Mouse (Mus musculus) right cerebral cortex, postnatal 36 days (tissue): ENCODE measurements at regions not wholly inside any gene's neighbourhood (a gene's known extent, or its start where the extent isn't known, plus 50 kb on each side); places are given as distances from the start of the nearest gene placed in this dataset.

ENCODE experiments used
- DNase-seq, 2 experiments: peaks; one replicate each; pipeline ENCODE4 v3.0.0; 2022; ENCODE audit warnings: low spot score in 2 of 2, mixed read lengths in 1 of 2

- no peak for DNase-seq
These were observed 50.8 kb upstream of the Ptpn13 start for GRCm38 (mm10) chr5:103374162-103374561.

- no peak for DNase-seq
These were observed 51.9 kb upstream of the Ptpn13 start for GRCm38 (mm10) chr5:103373089-103373488.

- no peak for DNase-seq
These were observed 54.5 kb upstream of the Ptpn13 start for GRCm38 (mm10) chr5:103370456-103370855.

GRCm38 (mm10) chr5:103368993-103369392 lies 56.0 kb upstream of the Ptpn13 start:
- no peak for DNase-seq

- no peak for DNase-seq
These were observed 57.8 kb upstream of the Ptpn13 start for GRCm38 (mm10) chr5:103367201-103367671.

- DNase-seq, result no peak
These were observed 59.1 kb upstream of the Ptpn13 start for GRCm38 (mm10) chr5:103365700-103366448.

GRCm38 (mm10) chr5:103364791-103365699 lies 59.9 kb upstream of the Ptpn13 start:
- no peak for DNase-seq

- no peak for DNase-seq
These were observed 64.2 kb upstream of the Ptpn13 start for GRCm38 (mm10) chr5:103360775-103361247.

- no peak for DNase-seq
These were observed 64.6 kb upstream of the Ptpn13 start for GRCm38 (mm10) chr5:103360360-103360759.

- no peak for DNase-seq
These were observed 67.4 kb upstream of the Ptpn13 start for GRCm38 (mm10) chr5:103357558-103357957.

- no peak for DNase-seq
These were observed 68.5 kb upstream of the Ptpn13 start for GRCm38 (mm10) chr5:103356500-103356899.

- DNase-seq, result no peak
These were observed 69.4 kb upstream of the Ptpn13 start for GRCm38 (mm10) chr5:103355372-103356300.

GRCm38 (mm10) chr5:103343869-103344268 lies 81.1 kb upstream of the Ptpn13 start:
- DNase-seq, result no peak

- no peak for DNase-seq
These were observed 83.5 kb upstream of the Ptpn13 start for GRCm38 (mm10) chr5:103341456-103341855.

GRCm38 (mm10) chr5:103340626-103341025 lies 84.4 kb upstream of the Ptpn13 start:
- DNase-seq, result no peak

- DNase-seq, result no peak
These were observed 88.1 kb upstream of the Ptpn13 start for GRCm38 (mm10) chr5:103336689-103337490.

GRCm38 (mm10) chr5:103335916-103336688 lies 88.9 kb upstream of the Ptpn13 start:
- DNase-seq, result peak; percentile 20

GRCm38 (mm10) chr5:103326412-103326811 lies 98.6 kb upstream of the Ptpn13 start:
- DNase-seq, result no peak

- DNase-seq, result no peak
These were observed 104.7 kb upstream of the Ptpn13 start for GRCm38 (mm10) chr5:103320341-103320740.
